Mouse (Mus musculus): ENCODE measurements at regions not wholly inside any gene's neighbourhood (a gene's known extent, or its start where the extent isn't known, plus 50 kb on each side); places are given as distances from the start of the nearest gene placed in this dataset.

DNA sequence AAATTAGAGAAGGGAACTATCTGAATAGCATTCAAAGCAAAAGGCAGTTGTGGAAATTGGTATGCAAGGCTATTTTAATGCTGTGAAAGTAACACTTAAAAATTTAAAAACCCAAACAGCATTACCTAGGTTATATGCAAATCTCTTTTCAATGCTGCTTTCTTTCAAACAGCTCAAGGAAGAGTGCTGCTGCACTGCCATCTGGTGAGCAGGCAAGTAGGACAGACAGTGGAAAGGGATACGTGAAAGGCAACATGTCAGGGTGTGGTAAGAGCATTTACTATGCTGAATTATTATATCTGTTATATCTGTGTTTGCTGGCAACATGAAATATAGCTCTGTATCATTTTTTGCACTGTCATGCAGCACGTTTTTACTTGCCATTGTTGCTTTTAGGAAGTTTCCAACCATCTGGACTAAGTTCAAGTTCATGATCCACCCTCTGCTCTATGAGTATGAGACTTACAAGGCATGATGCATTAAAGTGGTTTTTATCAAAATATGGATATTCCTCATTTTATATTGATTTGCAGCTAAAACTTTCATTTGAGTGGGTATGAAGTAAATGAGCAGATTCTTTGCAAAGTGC is 1223.0 kb downstream of the Dnajb9 start:
- DNase-seq = no peak

DNA sequence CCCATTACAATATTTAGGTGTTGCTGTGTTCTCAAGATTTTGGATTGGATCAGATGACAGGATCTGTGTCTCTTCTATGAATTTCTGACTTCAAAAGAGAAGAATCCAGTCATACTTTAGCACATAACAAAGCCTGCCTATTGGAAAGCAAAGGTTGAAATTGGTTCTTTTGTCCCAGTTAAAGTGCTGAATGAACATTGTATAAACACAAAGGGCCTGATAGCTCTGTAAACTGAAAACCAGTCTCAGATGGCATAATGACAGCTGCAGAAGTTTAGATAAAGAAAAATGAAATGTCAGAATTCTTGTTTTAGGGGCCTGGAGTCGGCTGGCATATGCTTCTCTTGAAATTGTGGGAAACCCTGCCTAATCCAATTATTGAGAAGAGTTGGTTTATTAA is 1223.6 kb downstream of the Dnajb9 start:
- DNase-seq = no peak

DNA sequence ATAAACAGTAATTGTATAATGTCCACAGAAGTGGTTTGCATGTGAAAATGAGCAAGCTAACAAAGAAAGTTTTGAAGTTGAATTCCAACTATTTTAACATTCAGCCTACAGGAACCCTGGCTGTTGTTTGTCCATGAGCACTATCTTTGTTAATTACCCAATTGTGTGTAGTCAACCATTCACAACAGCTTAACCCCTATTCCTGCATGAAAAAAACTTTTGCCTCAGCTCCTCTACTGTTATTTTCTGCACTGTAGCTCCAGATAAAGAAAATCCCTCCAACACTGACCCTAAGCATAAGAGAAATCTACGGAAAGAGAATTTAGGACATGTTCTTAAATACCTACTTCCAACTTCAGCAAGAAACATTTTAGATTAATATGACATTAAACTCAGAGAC is 1224.0 kb downstream of the Dnajb9 start:
- no peak for DNase-seq

DNA sequence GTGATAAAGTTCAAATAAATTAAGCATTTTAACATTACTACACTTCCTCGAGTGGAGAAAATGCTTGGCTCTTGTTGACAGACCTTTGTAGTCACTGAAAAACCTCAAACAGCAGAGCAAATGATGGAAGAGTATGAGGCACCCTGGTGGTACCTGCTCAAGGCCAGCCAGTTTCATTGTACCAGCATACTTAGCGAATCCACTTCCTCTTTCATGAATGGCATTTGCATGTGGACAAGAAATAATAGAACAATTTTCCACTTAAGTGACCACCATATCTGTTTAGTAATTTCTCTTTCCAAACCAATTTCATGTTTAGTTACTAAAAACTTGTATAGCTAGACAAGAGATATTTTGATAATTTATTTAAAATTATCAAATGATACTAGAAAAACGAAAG is 1231.3 kb downstream of the Dnajb9 start:
- no peak for DNase-seq

DNA sequence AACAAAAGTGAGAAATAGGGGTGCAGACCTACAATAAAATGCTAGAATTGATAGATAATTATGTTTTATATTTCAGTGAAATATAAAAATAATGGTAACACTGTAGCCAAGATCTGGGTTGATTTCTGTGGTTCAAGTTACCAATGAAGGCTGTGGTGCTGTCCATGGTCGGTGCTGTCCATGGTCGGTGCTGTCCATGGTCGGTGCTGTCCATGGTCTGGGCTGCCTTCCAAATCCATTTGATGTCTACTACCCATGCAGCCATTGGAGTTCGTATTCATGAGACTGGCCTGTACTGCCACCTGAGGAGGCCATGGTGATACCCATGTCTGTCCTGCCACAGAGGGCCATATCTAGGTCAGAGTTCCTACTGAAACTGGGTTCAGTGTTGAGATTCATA is 1237.4 kb downstream of the Dnajb9 start:
- DNase-seq = no peak

DNA sequence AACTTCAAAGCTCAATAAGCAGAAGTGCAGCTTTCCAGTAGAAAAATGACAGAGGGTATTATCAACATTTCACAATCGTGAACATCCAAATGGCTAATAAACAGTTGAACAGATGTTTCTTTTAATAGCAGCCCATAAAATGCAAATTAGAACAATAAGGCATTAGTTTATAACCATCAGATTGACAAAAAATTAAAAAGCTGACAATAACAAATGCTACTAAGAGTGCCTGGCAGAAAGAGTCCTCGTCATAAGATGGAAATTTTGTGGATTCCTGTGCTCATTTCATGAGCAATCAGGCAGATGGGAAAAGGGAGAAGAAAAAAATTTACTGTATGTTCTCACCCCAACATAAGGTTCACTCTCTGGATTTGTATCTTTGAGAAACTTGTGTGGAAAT is 1248.6 kb downstream of the Dnajb9 start:
- DNase-seq = no peak

DNA sequence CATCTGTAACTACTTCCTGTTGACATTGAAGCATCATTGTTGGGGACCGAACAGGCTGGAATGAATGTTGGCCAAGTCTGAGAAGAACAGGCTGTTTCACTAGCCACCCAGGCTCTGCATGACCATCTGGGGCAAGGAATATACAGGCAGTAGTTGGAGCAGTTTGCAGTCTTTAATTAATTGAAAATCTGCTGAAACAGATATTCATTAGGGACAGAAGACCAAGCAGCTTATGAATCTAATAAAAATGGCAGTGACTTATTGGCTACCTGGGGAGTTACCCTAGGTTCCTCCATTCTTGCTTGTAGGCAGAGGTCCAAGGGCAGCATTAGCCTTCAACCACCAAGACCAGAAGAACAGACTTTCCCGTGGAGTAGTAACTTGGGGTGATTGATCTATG is 1262.2 kb downstream of the Dnajb9 start:
- peak; percentile 5 for DNase-seq

GRCm38 (mm10) chr12:42914374-42914773 is 1295.8 kb downstream of the Dnajb9 start:
- no peak for DNase-seq
